Mouse (Mus musculus) heart, postnatal 0 days (tissue): ENCODE results near the gene Aco1. TPM values are rescaled to one million over a fixed set of nuclear protein-coding genes. Genes with fewer than 3 reads are reported as not detected.

Source experiments
- ATAC-seq: fragments of 200-750 bp; cut with Nextera tagmentation; 2 replicates; pipeline ENCODE4 v1.8.0; 2017; ENCODE audit warnings: low read depth, moderate number of reproducible peaks, moderate library complexity; ENCODE audit not compliant: insufficient read depth
- DNase-seq: peaks from one replicate; pipeline ENCODE4 v3.0.0-alpha.2; 2016; ENCODE audit warnings: low spot score
- H3K27ac ChIP-seq: fragments of 300-500 bp; sonication (generic); 2 replicates; pipeline ENCODE4 v1.5.1; 2014; ENCODE audit warnings: low read depth, mild to moderate bottlenecking
- H3K27me3 ChIP-seq: fragments of 300-500 bp; sonication (generic); 2 replicates; pipeline ENCODE4 v1.6.1; 2014; ENCODE audit warnings: low read length, mixed read lengths; ENCODE audit not compliant: control insufficient read depth, insufficient read depth
- H3K36me3 ChIP-seq: fragments of 300-500 bp; sonication (generic); replicated peaks from 2 replicates; pipeline ENCODE4 v1.6.1; 2014; ENCODE audit warnings: low read length, mixed read lengths; ENCODE audit not compliant: control insufficient read depth, insufficient read depth
- H3K4me1 ChIP-seq: fragments of 300-500 bp; sonication (generic); 2 replicates; pipeline ENCODE4 v1.6.1; 2014; ENCODE audit warnings: antibody characterized with exemption; ENCODE audit not compliant: control insufficient read depth, insufficient read depth
- H3K4me2 ChIP-seq: fragments of 300-500 bp; sonication (generic); 2 replicates; pipeline ENCODE4 v1.6.1; 2014; ENCODE audit warnings: low read depth, mild to moderate bottlenecking, low read length, moderate library complexity
- H3K4me3 ChIP-seq: fragments of 300-500 bp; sonication (generic); 2 replicates; pipeline ENCODE4 v1.5.1; 2014; ENCODE audit warnings: low read depth, low read length
- H3K9ac ChIP-seq: fragments of 300-500 bp; sonication (generic); replicated peaks from 2 replicates; pipeline ENCODE4 v1.6.1; 2014; ENCODE audit warnings: low read depth, low read length, mixed read lengths
- H3K9me3 ChIP-seq: fragments of 300-500 bp; sonication (generic); replicated peaks from 2 replicates; pipeline ENCODE4 v1.6.1; 2016; ENCODE audit warnings: low read length; ENCODE audit not compliant: control insufficient read depth
- CTCF ChIP-seq: IDR thresholded peaks from 2 replicates; pipeline ENCODE4 v1.5.1; 2016; ENCODE audit warnings: antibody characterized with exemption, control low read depth, low read depth
- EP300 ChIP-seq: IDR thresholded peaks from 2 replicates; pipeline ENCODE4 v1.6.1; 2016; ENCODE audit warnings: antibody characterized with exemption, low read depth
- WGBS: fragments of 180-500 bp; shearing (Covaris S2); extraction: QIAGEN DNeasy Blood & Tissue Kit; methylation state at CpG from one replicate; pipeline ENCODE4 v1.1.7; 2014; 5-methylcytosine and 5-hydroxymethylcytosine counted together
- polyA plus RNA-seq: library from polyadenylated mRNA; unstranded; fragments of >200 nt; fragmentation: Nextera tagmentation; extraction: Ambion mirVana; gene quantifications from 2 replicates; pipeline ENCODE4 v1.2.1, GENCODE M21; 2015
- total RNA-seq: library from RNA; depleted of rRNA; stranded (reverse); fragments of >200 nt; gene quantifications from 2 replicates; pipeline ENCODE4 v1.2.3, GENCODE M21; 2014; ENCODE audit warnings: low replicate concordance; rRNA removed

Aco1 gene
- total and polyA plus RNA-seq, 2 experiments from 2014 or later = 28.0 to 42.6 TPM

- no peaks in the 10 kb centered on the region for H3K9me3 ChIP-seq
- no peak overlapping the region for H3K4me3 ChIP-seq
- no peak overlapping the region for H3K27ac ChIP-seq
- no peak for TF ChIP-seq CTCF
- no peak for TF ChIP-seq EP300
- DNase-seq (no peak), ATAC-seq (no peak)
- no peak overlapping the region for H3K4me2 ChIP-seq
- no peaks in the 10 kb centered on the region; the same call in 1 of the 2 replicates for H3K4me1 ChIP-seq
- H3K36me3 ChIP-seq = no peaks in the 10 kb centered on the region
- H3K27me3 ChIP-seq = no peaks in the 10 kb centered on the region
- no peak overlapping the region for H3K9ac ChIP-seq
- 83% methylated on average over 8 of the region's 8 CpGs for WGBS
Observed at GRCm38 (mm10) chr4:40244035-40244434, 101.2 kb downstream of the Aco1 start.

Other genes with a start within 250 kb of the Aco1 start
- gene Ddx58, start 96.7 kb downstream of the Aco1 start, total RNA-seq = 16.0 and 17.5 TPM in 2 replicates
- gene Ddx58, start 96.7 kb downstream of the Aco1 start, polyA plus RNA-seq = 6.7 and 7.5 TPM in 2 replicates
- gene Smim27, start 126.5 kb downstream of the Aco1 start, total RNA-seq = 0.65 and 4.9 TPM in 2 replicates
- 48.4 and 49.4 TPM in 2 replicates for gene Smim27, start 126.5 kb downstream of the Aco1 start, polyA plus RNA-seq
- gene Topors, start 126.8 kb downstream of the Aco1 start, total RNA-seq = 23.6 and 30.3 TPM in 2 replicates
- gene Topors, start 126.8 kb downstream of the Aco1 start, polyA plus RNA-seq = 15.1 and 15.5 TPM in 2 replicates
- 452 and 553 TPM in 2 replicates for gene Ndufb6, start 136.3 kb downstream of the Aco1 start, total RNA-seq
- gene Ndufb6, start 136.3 kb downstream of the Aco1 start, polyA plus RNA-seq = 1,016 and 1,052 TPM in 2 replicates